Mouse (Mus musculus): ENCODE measurements at regions not wholly inside any gene's neighbourhood (a gene's known extent, or its start where the extent isn't known, plus 50 kb on each side); places are given as distances from the start of the nearest gene placed in this dataset.

- TF ChIP-seq CTCF (IDR thresholded peaks at IDR 0.05; ENCODE audit: low read depth) (no peak), EP300 (IDR thresholded peaks at IDR 0.05; ENCODE audit: low read depth) (no peak)
These were observed 312.6 kb downstream of the Slc4a3 start for GRCm38 (mm10) chr1:75858551-75859255.

All from liver, postnatal 0 days (tissue).